Mouse (Mus musculus) cerebellum, adult 2 months (tissue): ENCODE data around the gene Zc3h15. TPM values are rescaled to one million over a fixed set of nuclear protein-coding genes. Genes with fewer than 3 reads are reported as not detected.

Experiments
- DNase-seq, 2 experiments: peaks; one replicate each; pipeline ENCODE4 v3.0.0; 2021
- H3K27ac ChIP-seq: fragments of 200-500 bp; 2 replicates; pipeline ENCODE4 v1.5.1; 2012; ENCODE audit warnings: low read length, control low read depth, inconsistent platforms; ENCODE audit not compliant: insufficient read depth
- H3K27me3 ChIP-seq: fragments of 200-500 bp; 2 replicates; pipeline ENCODE4 v1.6.1; 2012; ENCODE audit warnings: inconsistent platforms, mild to moderate bottlenecking, low read length, moderate library complexity; ENCODE audit not compliant: control insufficient read depth, insufficient read depth
- H3K4me1 ChIP-seq: fragments of 200-500 bp; 2 replicates; pipeline ENCODE4 v1.6.1; 2011; ENCODE audit warnings: low read length; ENCODE audit not compliant: control insufficient read depth, insufficient read depth
- H3K4me3 ChIP-seq: fragments of 200-500 bp; replicated peaks from 2 replicates; pipeline ENCODE3; 2011; ENCODE audit warnings: mild to moderate bottlenecking, low read depth, low read length, control low read depth; ENCODE audit not compliant: insufficient read depth
- CTCF ChIP-seq: fragments of 200-500 bp; IDR thresholded peaks from 2 replicates; pipeline ENCODE4 v1.5.1; 2011; ENCODE audit warnings: low read depth, mild to moderate bottlenecking, control low read depth, low read length, moderate library complexity, borderline replicate concordance; ENCODE audit not compliant: insufficient read depth
- POLR2A ChIP-seq: fragments of 200-500 bp; IDR thresholded peaks from 2 replicates; pipeline ENCODE4 v1.6.1; 2011; ENCODE audit warnings: low read length, control low read depth, borderline replicate concordance; ENCODE audit not compliant: insufficient read depth
- WGBS: fragments of 180-500 bp; shearing (Covaris S2); methylation state at CpG from one replicate; pipeline ENCODE4 v1.1.7; 2018; 5-methylcytosine and 5-hydroxymethylcytosine counted together
- polyA plus RNA-seq: library from polyadenylated mRNA; depleted of rRNA; stranded (reverse); fragments of >200 nt; gene quantifications from 2 replicates; pipeline ENCODE4 v1.2.3, GENCODE M21; 2012

Gene Zc3h15
- polyA plus RNA-seq, 1 experiment: 99.4 TPM

DNA sequence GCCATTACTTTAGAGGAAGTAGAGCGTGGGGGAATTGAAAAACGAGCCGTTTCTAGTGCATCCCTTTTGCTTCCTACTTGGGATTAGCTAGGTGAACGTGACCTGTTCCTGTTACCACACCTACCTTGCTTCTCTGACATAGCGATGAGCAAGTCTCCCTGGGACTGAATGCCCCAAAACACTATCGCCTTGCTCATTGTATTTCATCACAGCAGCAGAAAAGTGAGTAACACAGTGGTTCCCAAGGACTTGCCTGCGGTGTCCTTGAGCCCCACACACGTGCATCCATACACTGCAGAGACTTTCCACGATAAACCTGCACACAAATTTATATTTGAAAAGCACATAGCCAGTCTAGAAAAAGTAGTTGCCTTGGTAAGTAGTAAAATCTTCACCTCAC lies 30.7 kb downstream of the Zc3h15 start:
- no peaks in the 10 kb centered on the region for H3K4me1 ChIP-seq
- no peak overlapping the region for H3K4me3 ChIP-seq
- H3K27ac ChIP-seq: no peak overlapping the region
- whole genome bisulfite sequencing: 91% methylated on average over 9 of the region's 9 CpGs
- no peaks in the 10 kb centered on the region for H3K27me3 ChIP-seq
- no peak for DNase-seq
- no peak for TF ChIP-seq CTCF
- TF ChIP-seq POLR2A: no peak

DNA sequence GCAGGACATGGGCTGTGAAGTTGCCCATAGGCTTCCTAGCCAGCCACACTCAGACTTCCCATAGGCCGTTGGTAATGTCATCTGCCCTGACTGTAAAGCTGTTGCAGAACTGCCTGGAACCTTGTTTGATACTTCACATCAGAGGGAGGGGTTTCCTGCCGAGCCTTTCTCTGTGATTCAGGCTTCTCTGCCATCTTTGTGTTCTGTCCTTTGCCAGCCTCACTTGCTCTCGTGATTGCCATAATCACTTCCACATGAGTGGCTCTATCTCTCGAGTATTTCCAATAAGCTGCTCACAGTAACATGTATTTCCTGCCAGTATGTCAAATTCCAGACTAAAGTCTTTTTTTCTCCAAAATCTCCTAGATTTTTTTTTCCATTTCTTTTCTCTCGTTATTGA lies 31.4 kb downstream of the Zc3h15 start:
- TF ChIP-seq POLR2A (no peak), CTCF (no peak)
- no peak for DNase-seq
- H3K4me1 ChIP-seq: no peaks in the 10 kb centered on the region
- H3K4me3 ChIP-seq: no peak overlapping the region
- 20% methylated on average over 5 of the region's 5 CpGs for WGBS
- no peak overlapping the region for H3K27ac ChIP-seq
- no peaks in the 10 kb centered on the region for H3K27me3 ChIP-seq

DNA sequence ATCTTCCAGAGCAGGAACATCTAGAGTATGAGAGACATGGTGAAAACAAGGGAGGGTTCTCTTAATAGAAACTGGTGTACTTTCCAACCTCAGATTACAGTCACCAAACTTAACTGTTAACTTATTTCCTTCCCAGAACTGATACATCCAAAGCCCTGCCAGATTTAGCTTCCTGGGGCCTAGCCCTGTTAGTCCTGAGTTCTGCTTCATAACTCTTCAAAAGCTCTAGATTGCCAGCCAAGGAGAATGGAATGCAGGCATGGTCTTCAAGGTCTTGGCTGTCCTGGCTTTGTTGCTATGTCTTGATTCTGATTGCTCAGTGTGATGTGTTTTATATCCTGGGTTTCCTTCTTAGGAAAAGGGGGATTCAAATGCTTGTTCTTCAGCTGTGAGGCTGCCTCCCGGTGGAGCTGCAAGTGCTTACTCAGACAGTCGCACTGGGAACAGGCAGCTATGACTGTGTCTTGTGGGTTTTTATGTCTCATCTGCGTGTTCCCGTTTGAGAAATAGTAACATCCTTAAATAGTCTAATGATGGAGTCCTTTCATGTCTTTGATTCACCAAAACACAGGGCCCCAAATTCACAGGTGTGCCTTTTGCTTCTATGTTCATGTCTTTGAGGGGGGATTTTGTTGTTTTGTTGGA lies 32.1 kb downstream of the Zc3h15 start:
- H3K27ac ChIP-seq: no peak overlapping the region
- DNase-seq: no peak
- TF ChIP-seq POLR2A: no peak
- no peak for TF ChIP-seq CTCF
- H3K4me1 ChIP-seq: no peaks in the 10 kb centered on the region
- no peaks in the 10 kb centered on the region for H3K27me3 ChIP-seq
- H3K4me3 ChIP-seq: no peak overlapping the region
- 90% methylated on average over 4 of the region's 4 CpGs for WGBS

DNA sequence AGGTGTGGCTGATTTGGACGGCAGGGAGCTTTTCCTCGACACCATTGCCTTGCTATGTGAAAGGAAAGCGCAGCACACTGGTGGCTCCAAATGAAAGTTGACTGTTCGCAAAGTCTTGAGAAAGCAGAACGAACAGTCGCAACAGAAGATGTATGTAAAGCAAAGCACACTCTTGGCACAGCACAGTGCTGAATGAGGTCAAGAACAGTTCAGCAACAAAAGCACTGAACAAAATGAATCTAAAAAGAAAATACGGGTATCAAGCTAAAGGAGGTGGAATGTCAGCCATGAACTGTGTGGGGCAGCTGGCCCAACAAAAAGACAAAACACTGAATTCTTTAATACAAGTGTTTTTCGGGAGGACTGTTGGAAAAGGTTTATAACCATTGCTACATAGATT lies 37.1 kb downstream of the Zc3h15 start:
- Histone ChIP-seq H3K4me1 (no peaks in the 10 kb centered on the region), H3K27me3 (no peaks in the 10 kb centered on the region), H3K4me3 (no peak overlapping the region), H3K27ac (no peak overlapping the region)
- DNase-seq: no peak
- TF ChIP-seq POLR2A (no peak), CTCF (no peak)
- WGBS: 91% methylated on average over 8 of the region's 8 CpGs

DNA sequence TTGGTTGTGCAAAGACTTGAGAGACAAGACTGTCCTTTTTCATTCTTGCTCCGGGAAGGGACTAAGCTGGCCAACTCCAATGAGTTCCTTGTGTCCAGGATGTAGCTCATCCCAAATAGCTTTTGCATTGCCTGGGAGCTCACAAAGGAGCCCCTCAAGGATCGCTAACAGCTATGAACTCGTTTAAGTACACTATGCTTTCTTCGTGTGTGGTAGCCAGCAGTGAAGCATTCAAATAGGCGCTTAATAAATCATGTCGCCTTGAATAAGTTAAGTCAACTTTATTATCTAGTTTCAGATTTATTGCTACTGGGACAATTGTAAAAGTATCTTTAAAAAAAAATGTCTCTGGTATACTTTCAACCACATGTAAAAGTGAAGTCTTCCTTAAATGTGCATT lies 37.5 kb downstream of the Zc3h15 start:
- Histone ChIP-seq H3K4me1 (no peaks in the 10 kb centered on the region), H3K4me3 (no peak overlapping the region), H3K27ac (no peak overlapping the region), H3K27me3 (no peaks in the 10 kb centered on the region)
- DNase-seq: no peak
- 77% methylated on average over 6 of the region's 6 CpGs for WGBS
- TF ChIP-seq POLR2A (no peak), CTCF (no peak)

DNA sequence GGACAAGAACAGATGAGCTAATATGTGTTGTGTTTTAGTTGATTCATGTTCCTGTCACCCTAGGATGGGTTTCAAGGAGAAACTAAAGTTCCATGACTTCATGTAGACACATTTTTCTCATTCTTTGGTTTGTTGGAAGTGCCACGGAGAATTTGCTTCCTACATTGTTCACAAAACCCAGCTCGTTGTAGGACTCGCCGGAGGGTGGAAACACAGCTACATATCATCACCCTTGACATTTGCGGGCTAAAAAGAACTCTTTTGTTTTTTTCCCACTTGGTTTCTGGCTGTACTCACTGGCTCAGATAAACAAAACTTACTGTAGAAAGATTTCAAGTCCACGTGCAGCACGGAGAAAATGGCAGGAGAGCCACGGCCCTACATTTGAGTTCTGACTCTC lies 38.0 kb downstream of the Zc3h15 start:
- H3K27ac ChIP-seq: no peak overlapping the region
- DNase-seq: no peak
- H3K4me1 ChIP-seq: no peaks in the 10 kb centered on the region
- 82% methylated on average over 8 of the region's 8 CpGs for WGBS
- no peaks in the 10 kb centered on the region for H3K27me3 ChIP-seq
- H3K4me3 ChIP-seq: no peak overlapping the region
- TF ChIP-seq CTCF: no peak
- TF ChIP-seq POLR2A: no peak

DNA sequence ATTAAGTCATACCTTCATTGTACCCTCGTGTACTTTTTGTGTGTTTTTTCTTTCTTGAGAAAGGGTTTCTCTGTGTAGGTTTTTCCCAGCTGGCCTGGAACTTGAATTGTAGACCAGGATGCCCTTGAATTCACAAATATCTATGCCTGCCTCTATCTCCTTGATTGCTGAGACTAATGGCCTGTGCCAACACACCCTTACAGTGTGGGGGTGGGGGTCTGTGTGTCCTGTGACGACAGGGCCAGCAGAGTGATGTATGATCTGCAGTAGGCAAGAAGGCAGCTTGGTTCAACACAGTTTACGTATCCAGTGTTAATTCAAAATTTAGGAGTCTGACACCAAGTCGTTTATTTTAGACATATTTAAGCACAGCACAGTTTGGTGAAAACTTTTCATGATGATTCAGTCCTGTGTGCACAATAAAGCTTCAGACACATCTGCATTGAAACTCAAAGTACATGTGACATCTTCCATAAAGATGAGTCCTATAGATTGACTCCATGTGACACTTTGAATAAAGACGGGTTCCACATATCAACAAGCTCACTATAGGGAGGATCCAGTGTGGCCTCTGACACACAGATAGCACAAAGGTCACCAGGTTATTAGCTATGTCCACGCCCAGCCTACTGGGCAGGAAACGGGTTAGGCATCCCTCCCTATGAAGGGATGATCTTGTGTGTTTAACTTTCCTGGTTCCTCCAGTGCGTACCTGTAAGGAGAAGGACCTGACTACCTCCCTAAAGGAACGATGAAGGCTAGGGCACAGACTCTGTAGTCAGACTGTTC lies 39.7 kb downstream of the Zc3h15 start:
- H3K4me3 ChIP-seq: no peak overlapping the region
- no peaks in the 10 kb centered on the region for H3K27me3 ChIP-seq
- no peak for DNase-seq
- no peak overlapping the region for H3K27ac ChIP-seq
- TF ChIP-seq CTCF: no peak
- no peak for TF ChIP-seq POLR2A
- WGBS: 82% methylated on average over 9 of the region's 9 CpGs
- no peaks in the 10 kb centered on the region for H3K4me1 ChIP-seq

DNA sequence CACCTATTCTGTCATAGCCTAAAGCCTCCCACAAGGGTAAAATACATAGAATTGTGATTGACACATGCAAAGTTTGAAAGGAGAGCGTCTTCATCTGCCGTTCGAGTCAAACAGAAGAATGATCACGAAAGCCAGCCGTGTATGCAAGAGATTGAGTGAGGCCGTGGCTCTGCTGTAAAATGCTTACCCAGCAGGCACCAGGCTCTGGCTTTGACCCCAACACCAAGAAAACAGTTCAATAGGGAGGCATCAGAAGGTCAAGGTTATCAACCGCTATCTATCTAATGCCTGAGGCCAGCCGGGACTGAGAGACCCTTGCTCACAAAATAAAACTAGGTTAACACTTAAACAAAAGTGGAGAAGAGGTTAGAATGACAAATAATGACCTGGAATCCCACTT lies 40.5 kb downstream of the Zc3h15 start:
- H3K27ac ChIP-seq: no peak overlapping the region
- 89% methylated on average over 8 of the region's 8 CpGs for WGBS

More for the DNA sequence above, 40.5 kb downstream of the Zc3h15 start:
- no peak for DNase-seq
- TF ChIP-seq CTCF (no peak), POLR2A (no peak)
- Histone ChIP-seq H3K27me3 (no peaks in the 10 kb centered on the region), H3K4me1 (no peaks in the 10 kb centered on the region), H3K4me3 (no peak overlapping the region)
